Mouse (Mus musculus) lung, adult 18-20 months (tissue): ENCODE data around the gene Gss.

Experiments
- DNase-seq, 2 experiments: peaks; one replicate each; pipeline ENCODE4 v3.0.0; 2022; ENCODE audit warnings: mixed read lengths in 2 of 2

Gss gene

DNA sequence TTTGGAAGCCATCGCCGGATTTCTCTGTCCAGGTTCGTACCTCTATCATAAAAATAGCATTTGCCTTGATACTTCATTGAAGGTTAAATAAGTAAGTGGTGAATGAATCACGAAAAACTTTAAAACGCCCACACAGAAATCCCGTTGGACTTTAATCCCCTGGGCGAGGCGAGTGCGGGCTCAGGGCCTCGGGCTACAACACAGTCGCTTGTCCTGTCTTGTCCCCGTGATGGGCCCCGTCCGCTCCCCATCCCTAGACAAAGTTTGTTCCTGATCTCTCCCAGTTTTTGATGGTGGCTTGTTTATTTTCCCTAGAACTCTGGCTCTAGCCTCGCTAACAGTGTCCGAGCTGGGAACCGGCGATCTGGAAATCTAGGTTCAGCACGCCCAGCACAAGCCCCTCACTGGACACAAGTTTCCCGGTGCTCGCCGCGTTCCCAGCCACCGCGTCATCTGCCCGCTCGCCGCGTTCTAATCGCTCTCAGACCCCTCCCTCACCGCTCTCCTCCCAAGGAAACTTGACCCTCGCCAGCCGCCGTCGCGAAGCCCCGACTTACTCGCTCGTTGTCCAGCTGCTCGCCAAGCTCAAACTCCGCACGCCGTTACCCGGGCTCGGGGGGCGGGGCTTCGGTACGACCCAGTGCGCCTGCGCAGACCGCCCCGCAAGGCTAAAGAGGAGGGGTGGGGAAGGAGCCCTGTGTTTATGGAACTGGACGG is at the start of gene Gss:
Gene Gss (minus strand): TSS at position 674 of the 717 bp plus-strand sequence.
- DNase-seq: peak; percentile 98 to 99

DNA sequence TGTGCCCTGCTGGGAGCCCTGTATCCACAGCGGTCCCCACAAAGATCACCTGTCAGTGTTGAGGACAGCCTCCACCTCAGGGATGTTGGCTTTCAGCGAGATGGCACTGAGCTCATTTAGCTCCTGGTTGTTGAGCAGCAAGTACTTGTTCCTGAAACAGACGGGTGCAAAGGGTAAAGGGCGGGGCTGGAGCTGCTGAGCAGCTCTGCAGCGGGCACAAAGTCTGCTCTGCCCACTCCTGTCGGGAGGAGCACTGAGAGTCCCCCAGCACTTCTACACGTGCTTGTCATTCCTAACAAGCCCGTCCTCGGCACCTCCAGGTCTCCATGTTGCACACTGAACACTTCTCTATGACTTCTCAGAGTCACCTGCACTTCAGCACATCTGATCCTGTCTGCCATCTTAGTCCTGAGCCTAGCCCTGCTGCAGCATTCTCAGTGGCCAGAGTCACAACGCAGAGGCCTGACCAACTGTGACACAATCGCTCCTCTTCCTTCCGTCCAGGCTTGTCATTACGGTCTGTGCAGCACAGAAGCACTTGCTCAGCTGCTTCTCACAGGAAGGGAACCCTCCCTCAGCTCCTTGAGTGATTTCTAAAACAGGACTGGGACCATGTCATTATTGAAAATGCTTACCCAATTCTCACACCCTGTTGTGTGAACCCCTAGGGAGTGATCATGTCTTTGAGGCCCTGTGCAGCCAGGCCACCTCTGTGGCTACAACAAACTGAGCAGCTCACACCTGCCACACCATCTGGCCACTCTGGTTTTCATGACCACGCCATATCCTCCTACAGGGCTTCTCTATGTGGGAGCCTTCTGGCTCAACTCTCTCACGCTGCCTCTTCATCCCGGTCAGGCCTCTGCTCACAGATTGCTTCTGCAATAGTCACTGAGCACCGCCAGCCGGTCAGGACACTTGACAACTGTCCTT is 49.2 kb upstream of the Gss start:
- no peak for DNase-seq

DNA sequence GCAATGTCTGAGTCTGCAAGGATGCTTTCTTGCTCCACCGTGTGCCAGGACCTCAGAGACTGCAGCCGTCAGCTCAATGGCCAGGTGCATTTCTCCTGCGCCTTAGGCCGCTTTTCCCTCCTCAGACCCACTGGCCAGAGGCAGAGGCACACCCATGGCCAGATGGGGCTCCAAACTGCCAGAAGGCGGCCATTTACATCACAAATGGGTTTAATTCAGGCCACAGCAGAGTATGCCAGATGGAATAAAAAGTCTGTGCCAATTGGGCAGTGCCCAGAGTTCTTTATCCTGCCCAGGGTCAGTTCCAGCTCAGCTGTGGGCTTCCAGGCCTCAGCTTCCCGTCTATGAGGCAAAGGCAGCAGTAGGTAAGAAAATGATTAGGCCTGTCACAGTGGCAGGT is 48.0 kb upstream of the Gss start:
- DNase-seq: no peak

DNA sequence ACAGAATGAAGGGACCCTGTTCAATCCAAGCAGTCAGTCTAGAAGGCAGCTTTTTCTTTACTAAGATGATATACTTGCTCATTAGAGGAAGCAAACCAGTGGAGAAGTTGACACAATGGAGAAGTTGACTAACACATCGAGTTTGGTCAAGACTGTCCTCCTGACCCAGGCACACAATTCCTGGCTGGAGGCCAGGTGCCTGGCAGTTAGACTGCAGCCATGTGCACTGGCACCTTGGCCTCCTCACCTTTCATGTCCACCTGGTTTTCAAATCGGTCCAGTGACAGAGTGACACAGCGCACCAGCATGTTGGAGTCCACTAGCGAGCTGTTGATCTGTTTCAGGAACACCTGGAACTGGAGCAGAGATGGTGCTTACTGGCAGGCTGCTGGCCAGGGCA is 44.8 kb upstream of the Gss start:
- DNase-seq: no peak

DNA sequence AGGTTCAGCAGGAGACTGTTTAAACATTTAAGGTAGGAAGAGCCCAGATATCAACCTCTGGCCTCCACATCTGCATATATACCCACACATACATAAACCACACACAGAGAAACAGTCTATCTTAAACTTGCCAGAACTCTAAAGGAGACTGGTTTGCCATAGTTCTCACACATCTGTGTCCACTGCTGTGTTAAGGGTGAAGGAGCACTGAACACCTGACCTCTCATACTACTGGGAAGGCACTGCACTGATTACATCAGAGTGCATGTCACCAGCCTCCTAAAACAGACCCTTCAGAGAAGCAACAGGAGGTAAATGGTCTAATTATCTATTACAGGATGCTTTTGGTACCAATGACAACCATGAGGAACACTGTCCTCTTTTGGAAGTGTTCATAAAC is 44.3 kb upstream of the Gss start:
- no peak for DNase-seq

DNA sequence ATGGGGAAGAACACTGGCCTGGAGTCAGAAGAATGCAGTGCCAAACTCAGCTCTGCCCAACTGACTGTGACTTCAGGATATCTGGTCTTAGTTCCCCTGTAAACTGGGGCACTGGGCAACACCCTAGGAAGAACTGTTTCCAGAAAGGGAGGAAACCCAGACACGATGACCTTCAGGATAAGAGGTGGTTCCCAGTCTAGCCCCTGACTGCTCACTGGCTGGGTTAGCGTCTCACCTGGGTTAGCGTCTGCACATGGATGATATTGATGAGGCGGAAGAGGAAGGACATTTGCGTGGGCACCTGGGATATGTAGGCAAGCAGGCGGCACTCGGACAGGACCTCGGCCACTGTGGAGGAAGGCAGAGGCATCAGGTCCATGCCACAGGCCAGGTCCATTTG is 43.4 kb upstream of the Gss start:
- DNase-seq: no peak

DNA sequence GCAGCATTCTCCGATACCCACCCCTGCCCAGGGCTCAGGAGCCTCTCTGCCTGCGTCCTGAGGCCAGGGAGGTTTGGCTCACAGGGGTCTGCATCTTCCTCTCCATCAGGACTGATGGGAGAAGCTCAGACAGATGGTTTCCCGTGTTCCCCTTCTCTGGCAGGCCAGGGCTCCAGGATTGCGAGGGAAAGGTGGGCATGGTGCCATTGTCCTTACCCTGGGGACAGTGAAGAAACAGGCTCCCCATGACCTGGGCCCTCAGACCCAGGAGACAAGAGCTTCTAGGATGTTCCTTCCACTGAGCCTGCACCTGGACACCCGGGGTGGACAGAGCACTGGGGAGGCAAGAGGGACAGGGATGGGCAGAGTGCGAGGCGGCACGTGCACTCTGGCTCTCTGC is 42.0 kb upstream of the Gss start:
- DNase-seq: no peak

DNA sequence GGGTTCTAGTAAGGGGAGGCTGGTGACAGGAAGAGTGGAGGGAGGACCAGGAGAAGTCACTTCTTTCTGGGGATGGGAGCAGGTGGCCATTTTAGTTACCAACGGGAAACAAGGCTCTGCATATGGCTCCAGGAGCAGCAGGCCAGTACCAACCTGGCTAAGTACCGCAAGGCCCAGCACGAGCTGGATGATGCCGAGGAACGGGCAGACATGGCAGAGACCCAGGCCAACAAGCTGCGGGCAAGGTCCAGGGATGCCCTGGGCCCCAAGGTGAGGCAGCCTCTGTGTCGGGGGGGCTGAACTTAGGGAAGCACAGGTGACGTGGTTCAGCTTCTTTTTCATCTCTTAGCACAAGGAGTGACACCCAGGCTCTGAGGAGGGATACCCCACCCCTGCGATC is 41.1 kb upstream of the Gss start:
- DNase-seq: no peak

DNA sequence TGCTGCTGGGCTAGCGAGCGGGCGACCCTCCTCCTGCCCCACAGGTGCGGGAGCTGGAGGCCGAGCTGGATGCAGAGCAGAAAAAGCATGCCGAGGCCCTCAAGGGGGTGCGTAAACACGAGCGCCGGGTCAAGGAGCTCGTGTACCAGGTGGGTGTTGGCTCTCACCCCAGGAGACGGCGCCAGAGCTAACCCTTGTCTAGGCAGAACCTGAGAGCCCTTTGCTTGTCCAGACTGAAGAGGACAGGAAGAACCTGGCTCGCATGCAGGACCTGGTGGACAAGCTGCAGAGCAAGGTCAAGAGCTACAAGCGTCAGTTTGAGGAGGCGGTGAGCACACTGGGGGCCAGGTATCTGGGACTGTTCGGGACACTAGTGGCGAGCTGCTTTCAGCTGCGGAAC is 40.5 kb upstream of the Gss start:
- peak; percentile 79 to 86 for DNase-seq

DNA sequence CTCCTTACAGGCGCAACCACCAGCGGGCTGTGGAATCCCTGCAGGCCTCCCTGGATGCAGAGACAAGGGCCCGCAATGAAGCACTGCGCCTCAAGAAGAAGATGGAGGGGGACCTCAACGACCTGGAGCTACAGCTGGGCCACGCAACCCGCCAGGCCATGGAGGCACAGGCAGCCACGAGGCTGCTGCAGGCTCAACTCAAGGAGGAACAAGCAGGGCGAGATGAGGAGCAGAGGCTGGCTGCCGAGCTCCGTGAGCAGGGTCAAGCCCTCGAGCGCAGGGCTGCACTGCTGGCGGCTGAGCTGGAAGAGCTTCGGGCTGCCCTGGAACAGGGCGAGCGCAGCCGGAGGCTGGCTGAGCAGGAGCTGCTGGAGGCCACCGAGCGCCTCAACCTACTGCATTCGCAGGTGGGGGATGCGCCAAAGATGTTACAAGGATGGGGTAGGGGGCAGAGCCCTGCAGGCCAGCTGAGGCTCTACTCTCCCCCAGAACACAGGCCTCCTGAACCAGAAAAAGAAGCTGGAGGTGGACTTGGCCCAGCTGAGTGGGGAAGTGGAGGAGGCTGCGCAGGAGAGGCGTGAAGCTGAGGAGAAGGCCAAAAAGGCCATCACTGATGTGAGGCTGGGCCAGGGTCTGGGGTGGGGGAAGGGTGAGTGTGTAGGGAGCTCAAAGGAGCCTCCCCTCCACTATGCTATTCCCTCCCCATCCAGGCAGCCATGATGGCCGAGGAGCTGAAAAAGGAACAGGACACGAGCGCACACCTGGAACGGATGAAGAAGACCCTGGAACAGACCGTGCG is 39.7 kb upstream of the Gss start:
- DNase-seq: no peak

DNA sequence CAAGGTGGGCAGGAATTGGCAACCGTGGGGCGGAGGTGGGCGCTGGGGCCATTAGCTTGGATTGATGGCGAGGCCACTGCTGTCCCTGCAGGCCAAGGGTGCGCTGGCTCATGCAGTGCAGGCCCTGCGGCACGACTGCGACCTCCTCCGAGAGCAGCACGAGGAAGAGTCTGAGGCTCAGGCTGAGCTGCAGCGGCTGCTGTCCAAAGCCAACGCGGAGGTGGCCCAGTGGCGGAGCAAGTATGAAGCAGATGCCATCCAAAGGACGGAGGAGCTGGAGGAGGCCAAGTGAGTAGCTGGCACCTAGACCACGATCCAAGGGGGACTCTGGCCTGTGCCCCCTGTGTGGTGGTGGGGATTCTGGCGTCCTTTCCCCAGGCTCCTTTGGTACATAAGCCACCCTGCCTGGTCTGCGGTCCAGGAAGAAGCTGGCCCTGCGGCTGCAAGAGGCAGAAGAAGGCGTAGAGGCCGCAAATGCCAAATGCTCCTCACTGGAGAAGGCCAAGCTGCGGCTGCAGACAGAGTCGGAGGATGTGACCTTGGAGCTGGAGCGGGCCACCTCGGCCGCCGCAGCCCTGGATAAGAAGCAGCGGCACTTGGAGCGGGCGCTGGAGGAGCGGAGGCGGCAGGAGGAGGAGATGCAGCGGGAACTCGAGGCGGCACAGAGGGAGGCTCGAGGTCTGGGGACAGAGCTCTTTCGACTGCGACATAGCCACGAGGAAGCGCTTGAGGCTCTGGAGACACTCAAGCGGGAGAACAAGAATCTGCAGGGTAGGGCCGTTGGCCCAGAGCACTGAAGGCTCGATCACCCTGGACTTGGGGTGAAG is 38.2 kb upstream of the Gss start:
- no peak for DNase-seq

DNA sequence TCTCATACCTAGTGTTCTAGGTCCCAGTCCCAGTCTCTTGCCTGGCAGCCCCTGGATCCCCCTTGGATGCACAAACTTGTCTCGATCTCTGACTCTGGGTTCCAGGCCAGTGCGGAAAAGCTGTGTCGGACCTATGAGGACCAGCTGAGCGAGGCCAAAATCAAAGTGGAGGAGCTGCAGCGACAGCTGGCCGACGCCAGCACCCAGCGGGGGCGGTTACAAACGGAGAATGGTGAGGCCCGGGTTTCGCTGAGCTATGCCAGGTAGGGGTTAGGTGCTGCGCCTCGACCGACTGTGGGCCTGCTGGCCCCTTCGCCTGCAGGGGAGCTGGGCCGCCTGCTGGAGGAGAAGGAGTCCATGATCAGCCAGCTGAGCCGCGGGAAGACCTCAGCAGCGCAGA is 37.5 kb upstream of the Gss start:
- DNase-seq: no peak

DNA sequence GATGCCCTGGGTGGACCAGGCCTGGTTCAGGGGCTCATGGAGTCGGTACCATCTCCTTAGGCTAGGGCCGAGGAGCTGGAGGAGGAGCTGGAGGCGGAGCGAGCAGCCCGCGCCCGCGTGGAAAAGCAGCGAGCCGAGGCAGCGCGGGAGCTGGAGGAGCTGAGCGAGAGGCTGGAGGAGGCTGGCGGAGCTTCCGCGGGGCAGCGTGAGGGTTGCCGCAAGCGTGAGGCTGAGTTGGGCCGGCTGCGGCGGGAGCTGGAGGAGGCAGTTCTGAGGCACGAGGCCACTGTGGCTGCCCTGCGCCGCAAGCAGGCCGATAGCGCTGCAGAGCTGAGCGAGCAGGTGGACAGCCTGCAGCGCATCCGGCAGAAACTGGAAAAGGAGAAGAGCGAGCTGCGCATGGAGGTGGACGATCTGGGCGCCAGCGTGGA is 36.6 kb upstream of the Gss start:
- DNase-seq: no peak

DNA sequence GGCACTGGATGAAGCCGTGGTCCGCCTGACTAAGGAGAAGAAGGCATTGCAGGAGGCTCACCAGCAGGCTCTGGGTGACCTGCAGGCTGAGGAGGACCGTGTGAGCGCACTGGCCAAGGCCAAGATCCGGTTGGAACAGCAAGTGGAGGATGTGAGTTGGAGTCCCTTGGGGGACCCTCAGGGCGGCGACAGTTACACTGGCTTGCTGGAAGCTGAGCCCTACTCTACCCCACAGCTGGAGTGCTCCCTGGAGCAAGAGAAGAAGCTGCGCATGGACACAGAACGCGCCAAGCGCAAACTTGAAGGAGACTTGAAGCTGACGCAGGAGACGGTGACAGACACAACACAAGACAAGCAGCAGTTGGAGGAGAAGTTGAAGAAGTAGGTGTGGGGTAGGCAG is 35.9 kb upstream of the Gss start:
- no peak for DNase-seq

DNA sequence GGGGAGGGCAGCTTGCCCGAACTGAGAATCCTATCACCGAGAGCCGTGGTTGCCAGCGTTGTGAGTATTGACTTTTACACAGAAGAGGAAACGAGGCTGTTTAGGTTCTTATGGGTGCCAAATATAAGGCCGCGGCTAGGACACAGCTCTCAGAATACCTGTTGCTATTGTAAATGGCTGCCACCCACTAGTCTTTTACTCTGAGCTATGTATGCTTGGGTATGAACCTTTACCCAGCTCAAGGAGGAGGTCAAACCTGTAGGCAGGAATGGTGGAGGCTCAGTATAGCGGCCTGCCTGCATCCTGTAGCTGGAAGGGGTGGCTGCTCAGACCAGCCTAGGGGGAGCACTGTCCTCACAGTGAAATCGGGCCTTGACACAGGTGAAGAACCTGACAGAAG is 35.5 kb upstream of the Gss start:
- no peak for DNase-seq

DNA sequence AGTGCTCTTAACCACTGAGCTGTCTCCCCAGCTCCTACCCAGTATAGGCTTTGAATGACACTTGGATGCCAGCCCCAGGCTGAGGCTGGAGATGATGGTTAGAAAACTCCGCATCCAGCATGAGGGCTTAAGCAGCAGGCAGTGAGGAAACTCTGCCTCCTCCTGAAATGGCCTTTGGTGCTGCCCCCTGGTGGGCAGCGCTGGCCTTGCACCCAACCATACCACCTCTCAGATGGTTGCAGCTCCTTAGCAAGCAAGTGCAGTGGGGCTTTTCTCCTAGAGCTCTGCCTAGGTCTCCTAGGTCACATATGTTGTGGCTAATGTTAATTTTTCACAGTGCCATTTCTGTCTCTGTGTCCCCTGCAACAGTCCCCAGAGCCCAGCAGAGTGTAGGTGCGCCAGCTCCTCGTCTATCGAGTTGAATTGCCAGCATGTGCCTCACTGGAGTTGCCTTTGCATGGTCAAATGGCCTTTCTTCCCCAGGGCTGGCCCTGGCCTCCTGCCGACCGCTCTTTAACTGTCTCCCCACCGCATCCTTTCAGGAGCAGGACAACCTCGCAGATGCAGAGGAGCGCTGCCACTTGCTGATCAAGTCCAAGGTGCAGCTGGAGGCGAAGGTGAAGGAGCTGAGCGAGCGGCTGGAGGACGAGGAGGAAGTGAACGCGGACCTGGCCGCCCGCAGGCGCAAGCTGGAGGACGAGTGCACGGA is 34.6 kb upstream of the Gss start:
- peak; percentile 48 to 64 for DNase-seq

DNA sequence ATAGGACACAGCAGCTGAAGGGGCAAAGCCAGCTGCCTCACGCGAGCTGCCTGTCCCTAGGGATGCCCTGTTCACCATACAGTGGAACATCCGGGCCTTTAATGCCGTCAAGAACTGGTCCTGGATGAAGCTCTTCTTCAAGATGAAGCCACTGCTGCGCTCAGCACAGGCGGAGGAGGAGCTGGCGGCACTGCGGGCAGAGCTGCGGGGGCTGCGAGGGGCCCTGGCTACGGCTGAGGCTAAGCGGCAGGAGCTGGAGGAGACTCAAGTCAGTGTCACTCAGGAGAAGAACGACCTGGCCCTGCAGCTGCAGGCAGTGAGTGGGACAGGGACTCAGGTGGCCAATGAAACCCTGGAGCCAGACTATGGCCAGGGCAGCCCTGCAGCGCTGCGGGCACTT is 33.7 kb upstream of the Gss start:
- DNase-seq: no peak

DNA sequence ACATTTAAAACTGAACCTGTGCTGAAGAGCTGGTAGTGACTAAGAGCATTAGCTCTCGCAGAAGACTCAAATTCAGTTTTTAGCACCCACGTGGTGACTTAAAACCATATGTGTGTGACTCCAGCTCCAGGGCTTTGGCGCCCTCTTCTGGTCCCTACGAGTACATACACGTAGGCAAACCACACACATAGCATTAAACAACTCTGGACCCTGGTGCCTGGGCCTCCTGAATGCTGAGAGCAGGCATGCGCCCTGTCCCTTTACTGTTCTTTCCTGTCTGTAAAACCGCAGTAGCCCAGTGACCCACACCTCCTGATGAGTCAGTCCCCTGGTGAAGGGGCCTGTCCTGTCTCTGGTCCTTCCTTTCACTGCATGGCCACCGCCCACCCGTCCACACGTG is 32.1 kb upstream of the Gss start:
- DNase-seq: no peak

DNA sequence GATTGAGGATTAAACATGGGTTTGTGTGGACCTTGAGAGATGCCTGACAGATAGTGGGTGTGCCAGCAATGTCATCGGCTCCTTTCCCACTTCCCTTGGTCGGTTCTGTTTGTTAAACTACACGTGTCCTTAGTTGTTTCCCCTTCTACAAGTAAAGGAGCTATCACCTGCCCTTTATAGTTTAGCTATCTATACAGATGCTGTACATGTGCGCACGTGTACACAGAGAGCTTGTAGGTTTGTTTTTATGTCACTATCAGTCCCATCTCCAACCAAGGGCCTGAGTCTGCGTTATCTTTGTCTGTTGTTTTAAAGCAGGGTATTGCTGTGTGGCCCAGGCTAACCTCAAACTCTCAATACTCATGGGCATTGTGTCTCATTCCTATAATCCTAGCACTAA is 31.4 kb upstream of the Gss start:
- no peak for DNase-seq

DNA sequence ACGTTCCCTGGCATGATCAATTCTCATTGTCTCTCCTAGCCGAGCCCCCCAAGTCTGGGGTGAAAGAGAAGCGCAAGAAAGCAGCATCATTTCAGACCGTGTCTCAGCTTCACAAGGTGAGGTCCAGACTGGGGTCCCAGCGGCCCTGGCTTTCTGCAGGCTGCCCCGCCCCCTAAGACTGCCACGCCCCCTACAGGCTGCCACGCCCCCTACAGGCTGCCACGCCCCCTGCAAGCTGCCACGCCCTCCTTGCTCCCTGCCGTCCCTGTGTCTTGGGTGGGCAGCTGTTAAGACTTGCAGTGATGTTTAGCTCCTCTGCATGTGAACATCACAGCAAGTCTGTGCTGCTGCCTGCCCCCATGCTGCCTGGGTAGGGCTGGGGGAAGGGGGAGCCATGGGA is 30.0 kb upstream of the Gss start:
- DNase-seq: no peak

DNA sequence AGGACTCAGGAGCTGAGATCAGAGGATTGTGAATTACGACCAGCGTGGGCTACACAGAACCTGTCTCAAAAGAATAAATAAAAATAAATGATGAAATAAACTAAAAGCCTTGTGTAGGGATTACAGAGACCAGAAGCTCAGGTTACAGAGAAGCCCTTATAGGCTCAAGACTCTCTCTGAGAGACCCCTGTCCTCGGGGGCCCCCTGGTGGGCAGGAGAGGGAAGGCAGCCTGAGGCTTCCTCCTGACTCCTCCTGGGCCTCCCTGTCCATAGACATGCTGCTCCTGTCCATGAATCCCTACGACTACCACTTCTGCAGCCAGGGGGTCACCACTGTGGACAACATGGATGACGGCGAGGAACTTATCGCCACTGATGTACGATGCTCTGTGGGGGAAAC is 27.2 kb upstream of the Gss start:
- DNase-seq: peak; percentile 81 to 88

DNA sequence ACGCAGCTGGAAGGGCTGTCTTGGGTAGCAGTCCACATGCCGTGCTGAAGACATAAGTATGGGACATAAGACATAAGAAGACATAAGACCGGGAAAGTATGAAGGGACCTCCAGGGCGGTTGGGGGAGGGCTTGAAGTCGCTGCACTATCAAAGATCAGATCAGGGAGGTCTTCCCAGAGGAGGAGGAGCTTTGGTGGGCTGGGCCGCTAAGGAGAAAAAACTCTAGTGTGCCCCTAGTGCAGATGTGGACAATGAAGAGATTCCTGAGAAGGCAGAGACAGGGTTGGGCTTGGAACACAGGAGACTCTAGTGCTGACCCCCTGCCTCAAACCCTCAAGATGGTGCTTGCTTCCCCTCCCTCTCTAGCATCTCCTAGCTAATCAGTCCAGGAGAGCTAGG is 24.4 kb upstream of the Gss start:
- DNase-seq: no peak
